Mouse (Mus musculus): ENCODE measurements at regions not wholly inside any gene's neighbourhood (a gene's known extent, or its start where the extent isn't known, plus 50 kb on each side); places are given as distances from the start of the nearest gene placed in this dataset.

- H3K9me3 ChIP-seq: no peaks in the 10 kb centered on the region
- WGBS: 58% methylated on average over 5 of the region's 5 CpGs
- no peaks in the 10 kb centered on the region for H3K36me3 ChIP-seq
- H3K27me3 ChIP-seq: no peaks in the 10 kb centered on the region
- no peak overlapping the region for H3K4me2 ChIP-seq (replicated peaks)
- no peak overlapping the region for H3K4me3 ChIP-seq
- H3K27ac ChIP-seq: no peak overlapping the region
- ATAC-seq (ENCODE audit: insufficient number of reproducible peaks, insufficient read depth, low FRiP score, low TSS enrichment): no peak
- H3K9ac ChIP-seq: no peak overlapping the region
- H3K4me1 ChIP-seq: peaks cover 13% of the 10 kb centered on the region
These were observed 89.6 kb upstream of the Zfp703 start for GRCm38 (mm10) chr8:26887551-26887950.

- no peak overlapping the region for H3K4me2 ChIP-seq (replicated peaks)
- no peak overlapping the region for H3K27ac ChIP-seq
- no peak overlapping the region for H3K4me3 ChIP-seq
- no peaks in the 10 kb centered on the region for H3K36me3 ChIP-seq
- no peak for ATAC-seq (ENCODE audit: insufficient number of reproducible peaks, insufficient read depth, low FRiP score, low TSS enrichment)
- 77% methylated on average over 3 of the region's 3 CpGs for WGBS
- H3K4me1 ChIP-seq: peaks cover 13% of the 10 kb centered on the region
- H3K9me3 ChIP-seq: no peaks in the 10 kb centered on the region
- H3K9ac ChIP-seq: no peak overlapping the region
- no peaks in the 10 kb centered on the region for H3K27me3 ChIP-seq
These were observed 89.1 kb upstream of the Zfp703 start for GRCm38 (mm10) chr8:26888050-26888449.

DNA sequence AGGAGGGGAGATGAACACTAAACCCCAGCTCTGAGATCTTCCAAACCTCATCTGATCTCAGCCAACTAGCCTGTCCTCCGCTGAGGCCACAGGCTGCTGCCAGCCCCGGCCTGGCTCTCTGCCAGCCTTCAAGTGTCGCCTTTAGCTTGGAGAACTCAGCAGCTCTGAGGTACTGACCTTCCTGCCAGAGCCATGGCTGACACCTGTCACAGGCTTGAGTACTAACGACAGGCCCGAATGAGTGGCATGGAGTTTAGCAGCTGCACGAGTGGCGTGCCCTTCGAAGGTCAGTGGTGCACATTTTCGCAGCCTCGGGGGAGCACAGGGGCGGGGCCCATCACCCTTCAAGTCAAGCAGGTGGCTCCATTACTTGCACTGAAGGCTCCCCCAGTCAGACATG is 85.2 kb upstream of the Zfp703 start:
- no peaks in the 10 kb centered on the region for H3K9me3 ChIP-seq
- H3K4me1 ChIP-seq: peaks cover 4% of the 10 kb centered on the region; the same call in 1 of the 2 replicates
- no peak overlapping the region for H3K9ac ChIP-seq
- H3K27ac ChIP-seq: no peak overlapping the region
- ATAC-seq (ENCODE audit: insufficient number of reproducible peaks, insufficient read depth, low FRiP score, low TSS enrichment): no peak
- no peak overlapping the region for H3K4me3 ChIP-seq
- H3K27me3 ChIP-seq: no peaks in the 10 kb centered on the region
- no peaks in the 10 kb centered on the region for H3K36me3 ChIP-seq
- H3K4me2 ChIP-seq (replicated peaks): no peak overlapping the region
- WGBS: 69% methylated on average over 11 of the region's 11 CpGs

DNA sequence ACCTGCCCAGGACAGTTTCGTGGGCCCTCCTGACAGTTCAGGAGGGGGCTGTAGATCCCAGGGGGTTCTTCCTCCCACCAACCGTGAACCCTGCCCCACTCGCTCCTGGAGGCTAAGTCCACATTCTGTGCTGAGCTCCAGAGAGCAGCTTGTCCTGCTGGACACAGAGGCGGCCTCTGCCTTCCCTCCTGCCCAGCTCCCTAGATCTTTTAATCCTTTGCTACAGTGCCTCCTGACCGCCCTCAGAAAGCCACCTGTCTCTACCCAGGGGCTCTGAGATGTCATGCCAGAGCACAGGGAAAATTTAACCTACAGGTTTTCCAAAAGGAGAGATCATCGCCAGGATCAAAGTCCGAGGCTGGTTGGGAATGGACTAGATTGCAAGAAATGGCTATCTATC is 84.7 kb upstream of the Zfp703 start:
- Histone ChIP-seq H3K4me1 (peaks cover 6% of the 10 kb centered on the region; the same call in 1 of the 2 replicates), H3K4me2 (replicated peaks) (no peak overlapping the region), H3K27me3 (no peaks in the 10 kb centered on the region), H3K36me3 (no peaks in the 10 kb centered on the region), H3K4me3 (no peak overlapping the region), H3K27ac (no peak overlapping the region), H3K9me3 (no peaks in the 10 kb centered on the region), H3K9ac (no peak overlapping the region)
- no peak for ATAC-seq (ENCODE audit: insufficient number of reproducible peaks, insufficient read depth, low FRiP score, low TSS enrichment)
- WGBS: 65% methylated on average over 7 of the region's 7 CpGs

DNA sequence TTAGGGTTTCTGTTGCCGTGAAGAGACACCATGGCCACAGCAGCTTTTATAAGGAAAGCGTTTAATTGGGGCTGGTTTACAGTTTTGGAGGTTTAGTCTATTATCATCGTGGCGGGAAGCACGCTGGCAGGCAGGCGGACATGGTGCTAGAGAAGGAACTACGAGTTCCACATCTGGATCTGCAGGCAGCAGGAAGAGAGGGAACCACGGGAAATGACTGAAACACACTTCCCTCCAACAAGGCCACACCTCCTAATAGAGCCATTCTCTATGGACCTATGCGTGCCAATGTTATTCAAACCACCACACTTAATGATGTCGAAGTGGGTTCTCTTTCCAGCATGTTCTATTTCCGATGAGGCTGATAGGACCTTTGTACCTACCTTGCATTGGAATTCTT is 81.3 kb upstream of the Zfp703 start:
- 87% methylated on average over 11 of the region's 11 CpGs for WGBS
- Histone ChIP-seq H3K9me3 (no peaks in the 10 kb centered on the region), H3K4me1 (0 out of 2 replicates have a peak, but pooled peaks cover 6% of the 10 kb centered on the region), H3K27ac (no peak overlapping the region), H3K4me3 (no peak overlapping the region), H3K9ac (no peak overlapping the region), H3K36me3 (no peaks in the 10 kb centered on the region), H3K4me2 (replicated peaks) (no peak overlapping the region), H3K27me3 (no peaks in the 10 kb centered on the region)
- ATAC-seq (ENCODE audit: insufficient number of reproducible peaks, insufficient read depth, low FRiP score, low TSS enrichment): no peak

DNA sequence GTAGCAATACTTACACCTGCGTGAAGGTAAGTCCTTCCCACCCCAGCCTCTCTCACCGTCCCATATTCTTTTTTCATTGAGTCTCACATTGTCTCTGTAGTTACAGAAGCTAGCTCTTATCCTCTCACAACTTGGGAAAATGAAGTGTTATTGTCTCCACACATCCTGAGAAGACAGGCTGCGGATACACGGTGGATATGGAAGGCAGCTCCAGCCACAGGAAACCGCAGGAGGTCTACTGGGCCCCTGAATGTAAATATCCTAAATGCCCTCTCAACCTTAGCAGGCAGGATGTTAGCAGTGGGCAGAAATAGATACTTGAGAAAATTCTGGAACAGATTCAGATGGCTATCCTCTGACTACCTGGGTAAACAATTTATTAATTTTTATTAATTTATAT is 73.8 kb upstream of the Zfp703 start:
- Histone ChIP-seq H3K4me1 (0 out of 2 replicates have a peak, but pooled peaks cover 3% of the 10 kb centered on the region), H3K9ac (no peak overlapping the region), H3K27me3 (no peaks in the 10 kb centered on the region), H3K36me3 (no peaks in the 10 kb centered on the region), H3K9me3 (no peaks in the 10 kb centered on the region), H3K4me2 (replicated peaks) (no peak overlapping the region), H3K4me3 (no peak overlapping the region), H3K27ac (no peak overlapping the region)
- WGBS: 73% methylated on average over 5 of the region's 5 CpGs
- ATAC-seq (ENCODE audit: insufficient number of reproducible peaks, insufficient read depth, low FRiP score, low TSS enrichment): no peak

DNA sequence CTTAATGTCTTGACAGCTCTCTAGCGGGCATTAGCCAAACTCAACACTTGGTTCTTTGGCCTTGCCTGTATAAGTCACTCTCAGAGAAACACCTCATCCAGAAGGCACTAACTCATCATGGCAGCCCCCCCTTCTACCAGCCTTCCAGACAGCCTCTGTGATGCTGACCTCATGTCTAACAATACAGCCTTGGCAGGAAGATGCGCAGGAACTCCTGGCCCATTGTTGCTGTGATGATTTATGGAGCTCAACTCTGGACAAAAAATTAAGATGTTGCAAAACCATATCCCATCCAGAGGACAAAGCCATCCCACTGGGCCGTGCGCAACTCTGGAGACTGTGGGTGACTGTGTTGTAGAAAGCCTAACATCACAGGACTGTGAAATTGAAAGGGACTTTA is 70.9 kb upstream of the Zfp703 start:
- Histone ChIP-seq H3K4me1 (peaks cover 7% of the 10 kb centered on the region; the same call in 1 of the 2 replicates), H3K4me3 (no peak overlapping the region), H3K36me3 (no peaks in the 10 kb centered on the region), H3K27ac (no peak overlapping the region), H3K9ac (no peak overlapping the region), H3K4me2 (replicated peaks) (no peak overlapping the region), H3K27me3 (no peaks in the 10 kb centered on the region), H3K9me3 (no peaks in the 10 kb centered on the region)
- no peak for ATAC-seq (ENCODE audit: insufficient number of reproducible peaks, insufficient read depth, low FRiP score, low TSS enrichment)
- 77% methylated on average over 4 of the region's 4 CpGs for WGBS

- Histone ChIP-seq H3K36me3 (no peaks in the 10 kb centered on the region), H3K4me2 (replicated peaks) (no peak overlapping the region), H3K27ac (no peak overlapping the region), H3K9ac (no peak overlapping the region), H3K9me3 (no peaks in the 10 kb centered on the region), H3K27me3 (no peaks in the 10 kb centered on the region), H3K4me1 (peaks cover 7% of the 10 kb centered on the region; the same call in 1 of the 2 replicates), H3K4me3 (no peak overlapping the region)
- 83% methylated on average over 8 of the region's 8 CpGs for WGBS
- ATAC-seq (ENCODE audit: insufficient number of reproducible peaks, insufficient read depth, low FRiP score, low TSS enrichment): no peak
These were observed 69.6 kb upstream of the Zfp703 start for GRCm38 (mm10) chr8:26907347-26908170.

DNA sequence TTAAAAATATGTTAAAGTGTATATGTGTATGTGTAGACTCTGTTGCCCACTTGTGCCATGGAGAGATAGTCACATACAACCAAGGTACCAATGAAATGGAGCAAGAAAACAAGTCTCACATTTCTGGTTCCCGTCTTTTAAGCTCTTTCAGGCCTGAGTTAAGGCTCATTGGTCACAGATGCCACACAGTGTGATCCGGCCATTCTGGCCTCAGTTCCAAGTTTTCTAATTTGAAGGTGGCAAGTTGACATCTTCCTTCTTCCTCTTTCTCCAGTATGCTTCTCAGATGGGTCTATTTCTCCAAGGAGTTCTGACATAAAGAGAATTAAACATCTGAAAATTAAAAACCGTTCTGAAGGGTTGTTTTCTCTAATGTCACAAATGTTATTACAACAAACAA is 66.9 kb upstream of the Zfp703 start:
- 77% methylated on average over 3 of the region's 3 CpGs for WGBS
- no peak overlapping the region for H3K4me2 ChIP-seq (replicated peaks)

DNA sequence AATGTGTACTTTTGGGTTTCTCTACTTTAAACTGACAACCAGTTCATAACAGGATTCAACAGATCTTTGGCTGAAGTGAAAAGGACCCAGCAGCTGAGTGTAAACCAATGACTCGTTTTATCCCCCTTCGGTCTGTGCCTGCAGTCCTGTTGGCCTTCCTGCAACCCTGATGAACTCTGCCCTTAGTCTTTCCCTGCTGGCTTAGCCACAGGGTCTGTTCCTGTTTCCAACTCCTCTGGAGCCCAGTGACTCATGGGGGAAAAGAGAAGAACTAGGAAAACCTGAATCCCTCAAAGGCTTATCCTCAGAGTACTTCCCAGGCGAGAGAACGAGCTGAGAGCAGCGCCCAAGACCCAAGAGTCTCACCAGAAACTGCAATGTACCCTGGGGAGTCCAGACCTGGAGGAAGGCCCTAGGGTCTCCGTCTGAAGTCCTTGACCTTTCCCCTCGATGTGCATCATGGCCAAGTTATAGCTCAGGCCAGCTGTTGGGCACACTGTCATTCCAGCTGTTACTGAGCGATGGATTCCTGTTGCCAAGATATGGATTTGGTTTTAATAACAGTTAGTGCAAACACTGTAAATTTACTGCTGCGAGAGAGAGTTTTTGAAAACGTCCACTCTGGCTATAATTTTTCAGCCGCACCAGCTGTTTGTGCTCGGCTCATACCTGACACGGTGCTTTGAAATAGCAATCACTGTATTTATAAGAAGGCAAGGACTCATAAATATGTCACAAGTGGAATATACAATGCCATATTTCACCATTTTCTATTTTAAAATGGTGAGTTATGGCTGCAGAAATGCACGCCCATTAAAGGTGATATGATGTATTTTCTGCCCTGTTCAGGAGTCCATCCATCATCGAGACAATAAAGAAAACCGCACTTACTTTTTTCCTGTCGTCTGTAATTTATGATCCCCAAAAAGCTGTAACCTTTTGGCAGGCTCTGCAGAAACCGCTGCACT is 63.3 kb upstream of the Zfp703 start:
- no peak overlapping the region for H3K4me2 ChIP-seq (replicated peaks)
- no peak overlapping the region for H3K27ac ChIP-seq
- H3K4me3 ChIP-seq: no peak overlapping the region
- WGBS: 74% methylated on average over 18 of the region's 18 CpGs
- no peak overlapping the region for H3K9ac ChIP-seq
- ATAC-seq (ENCODE audit: insufficient number of reproducible peaks, insufficient read depth, low FRiP score, low TSS enrichment): no peak
- H3K27me3 ChIP-seq: no peaks in the 10 kb centered on the region; the same call in 1 of the 2 replicates
- no peaks in the 10 kb centered on the region for H3K36me3 ChIP-seq
- H3K9me3 ChIP-seq: no peaks in the 10 kb centered on the region
- peaks cover 6% of the 10 kb centered on the region; the same call in 1 of the 2 replicates for H3K4me1 ChIP-seq

More for the DNA sequence above, 66.9 kb upstream of the Zfp703 start:
- Histone ChIP-seq H3K4me1 (peaks cover 7% of the 10 kb centered on the region; the same call in 1 of the 2 replicates), H3K9ac (no peak overlapping the region), H3K27me3 (no peaks in the 10 kb centered on the region; the same call in 1 of the 2 replicates), H3K9me3 (no peaks in the 10 kb centered on the region), H3K36me3 (no peaks in the 10 kb centered on the region), H3K27ac (no peak overlapping the region), H3K4me3 (no peak overlapping the region)
- no peak for ATAC-seq (ENCODE audit: insufficient number of reproducible peaks, insufficient read depth, low FRiP score, low TSS enrichment)

- Histone ChIP-seq H3K27ac (no peak overlapping the region), H3K4me1 (no peaks in the 10 kb centered on the region), H3K4me3 (no peak overlapping the region), H3K36me3 (no peaks in the 10 kb centered on the region), H3K27me3 (no peaks in the 10 kb centered on the region; the same call in 1 of the 2 replicates), H3K9me3 (no peaks in the 10 kb centered on the region), H3K4me2 (replicated peaks) (no peak overlapping the region), H3K9ac (no peak overlapping the region)
- WGBS: 86% methylated on average over 8 of the region's 8 CpGs
- ATAC-seq (ENCODE audit: insufficient number of reproducible peaks, insufficient read depth, low FRiP score, low TSS enrichment): no peak
These were observed 61.4 kb upstream of the Zfp703 start for GRCm38 (mm10) chr8:26915731-26916130.

Measured in embryonic facial prominence, embryonic 12.5 days (tissue).